8 mouse cellular contexts compared by ENCODE assay signal in genomic region chr10:22140665-22141280, GRCm38 (mm10). TPM values are rescaled to one million over a fixed set of nuclear protein-coding genes. Genes with fewer than 3 reads are reported as not detected.
A peak's percentile ranks its signal among the peaks of the same experiment; 100 is the strongest.
DNase-seq lines count a peak whose midpoint lies in the region; ATAC-seq lines count a peak whose summit lies in the region.

No protein-coding gene starts in this region.

- H3K9ac ChIP-seq in hindbrain, embryonic 13.5 days, result peak overlapping the region; percentile 69

- H3K27ac ChIP-seq in hindbrain, embryonic 13.5 days, result no peak overlapping the region

- under 1% methylated on average over 19 of the region's 19 CpGs for WGBS in hindbrain, embryonic 13.5 days

- 0 out of 2 replicates have a peak, but pooled peaks cover 3% of the 10 kb centered on the region for H3K9me3 ChIP-seq in hindbrain, embryonic 13.5 days

- peak overlapping the region; percentile 46 for H3K4me3 ChIP-seq in hindbrain, embryonic 13.5 days

- peak overlapping the region; percentile 71 for H3K4me2 ChIP-seq in hindbrain, embryonic 13.5 days

- H3K4me1 ChIP-seq in hindbrain, embryonic 13.5 days (replicated peaks), result no peaks in the 10 kb centered on the region

- ATAC-seq in hindbrain, embryonic 13.5 days (ENCODE audit: low FRiP score), result peak; percentile 84
- no peak for ATAC-seq in megakaryocyte-erythroid progenitor cell, adult 5-6 weeks (replicated peaks; ENCODE audit: low FRiP score, low TSS enrichment, poor library complexity, severe bottlenecking)

- H3K36me3 ChIP-seq in hindbrain, embryonic 13.5 days, result no peaks in the 10 kb centered on the region

- H3K27me3 ChIP-seq in hindbrain, embryonic 13.5 days, result 0 out of 2 replicates have a peak, but pooled peaks cover 2% of the 10 kb centered on the region

- DNase-seq in NIH3T3 (ENCODE audit: low read depth), result peak; percentile 64
- peak; percentile 45 for DNase-seq in cerebellum, adult 9-10 months
- DNase-seq in frontal cortex, postnatal 36 days (ENCODE audit: low spot score in 2 of 2), result peak; percentile 71 to 74
- peak; percentile 65 to 71 for DNase-seq in left cerebral cortex, adult 18-20 months (ENCODE audit: low spot score in 2 of 2)
- DNase-seq in lung, postnatal 4 days, result peak; percentile 84 to 89
- DNase-seq in right cerebral cortex, postnatal 10 days (ENCODE audit: low spot score in 2 of 2), result peak; percentile 68 to 79

RNA-seq across cellular contexts. Expression of gene E030030I06Rik, which starts 8.3 kb away (rescaled TPM):
- 4.2 and 8.0 TPM in 2 replicates for polyA plus RNA-seq in hindbrain, embryonic 13.5 days (2015; fragmentation: Nextera tagmentation; extraction: Ambion mirVana)
- total RNA-seq in left cerebral cortex, adult 18-20 months (2021), result under 1 TPM; 0.35 to 0.77 TPM
- total RNA-seq in megakaryocyte-erythroid progenitor cell, adult 5-6 weeks (2014; fragmentation: Nextera tagmentation), result 1.0 TPM in 1 of 2 replicates, not detected in the other
- total RNA-seq in megakaryocyte-erythroid progenitor cell, adult 5-6 weeks (2017), result not detected in 2 replicates

RNA-seq across cellular contexts. Expression of gene Raet1e, which starts 17.6 kb away (rescaled TPM):
- polyA plus RNA-seq in hindbrain, embryonic 13.5 days (2015; fragmentation: Nextera tagmentation; extraction: Ambion mirVana), result 1.9 and 2.4 TPM in 2 replicates
- not detected for total RNA-seq in left cerebral cortex, adult 18-20 months (2021)
- not detected in 2 replicates for total RNA-seq in megakaryocyte-erythroid progenitor cell, adult 5-6 weeks (2014; fragmentation: Nextera tagmentation)
- not detected in 2 replicates for total RNA-seq in megakaryocyte-erythroid progenitor cell, adult 5-6 weeks (2017)

RNA-seq across cellular contexts. Expression of gene H60b, which starts 17.6 kb away (rescaled TPM):
- polyA plus RNA-seq in hindbrain, embryonic 13.5 days (2015; fragmentation: Nextera tagmentation; extraction: Ambion mirVana), result 0.61 and 1.0 TPM in 2 replicates
- under 1 TPM; 0.33 to 0.37 TPM for total RNA-seq in left cerebral cortex, adult 18-20 months (2021)
- not detected in 2 replicates for total RNA-seq in megakaryocyte-erythroid progenitor cell, adult 5-6 weeks (2014; fragmentation: Nextera tagmentation)
- not detected in 2 replicates for total RNA-seq in megakaryocyte-erythroid progenitor cell, adult 5-6 weeks (2017)
